Mouse (Mus musculus): Measurements from ENCODE around the gene Adarb2. TPM values are rescaled to one million over a fixed set of nuclear protein-coding genes. Genes with fewer than 3 reads are reported as not detected.

The Adarb2 gene
- total and polyA plus RNA-seq, 3 experiments, result not detected

- Histone ChIP-seq H3K9me3 (replicated peaks; ENCODE audit: low read length) (no peaks in the 10 kb centered on the region), H3K79me2 (replicated peaks; ENCODE audit: control insufficient read depth, extremely low read depth, insufficient read depth, poor library complexity, severe bottlenecking) (no peaks in the 10 kb centered on the region), H3K36me3 (replicated peaks in 1 of 2; ENCODE audit: control insufficient read depth in 1 of 2, insufficient read depth in 1 of 2, low read length in 1 of 2) (no peaks in the 10 kb centered on the region), H3K9ac (ENCODE audit: insufficient read depth, low read depth) (no peak overlapping the region), H3K27me3 (replicated peaks) (no peaks in the 10 kb centered on the region), H3K4me3 (replicated peaks in 1 of 3; ENCODE audit: low read depth in 2 of 3, low read length in 2 of 3, poor library complexity in 1 of 3) (no peak overlapping the region), H3K4me1 (ENCODE audit: control insufficient read depth in 1 of 2, insufficient read depth in 2 of 2) (0 out of 4 replicates have a peak, but pooled peaks cover 0 to 2% of the 10 kb centered on the region in 2 experiments), H3K27ac (ENCODE audit: insufficient read depth, low read depth) (no peak overlapping the region), H3K4me2 (ENCODE audit: insufficient read depth, low read depth, poor library complexity, severe bottlenecking) (no peak overlapping the region)
- dilution Hi-C loops (cut with MboI; ENCODE audit: extremely low pct_ligation_motif_present, extremely low pct_unique_long_range_greater_than_20kb, low sequenced_read_pairs), result no loop called here
- TF ChIP-seq POLR2AphosphoS2 (IDR thresholded peaks at IDR 0.05; ENCODE audit: low read depth, low read length), result no peak
- TF ChIP-seq KAT2A (IDR thresholded peaks at IDR 0.05; ENCODE audit: insufficient replicate concordance, low read length), result no peak
- no peak for TF ChIP-seq MEF2A (IDR thresholded peaks at IDR 0.05; ENCODE audit: borderline replicate concordance, low read depth, low read length)
- no peak for TF ChIP-seq POLR2A (IDR thresholded peaks at IDR 0.05; ENCODE audit: low read depth, low read length)
- TF ChIP-seq RAD21 (IDR thresholded peaks at IDR 0.05; ENCODE audit: low read depth, low read length), result no peak
- no peak for TF ChIP-seq SIN3A (IDR thresholded peaks at IDR 0.05; ENCODE audit: low read length)
- TF ChIP-seq USF1 (IDR thresholded peaks at IDR 0.05; ENCODE audit: low read depth, low read length), result no peak
- TF ChIP-seq ZMIZ1 (IDR thresholded peaks at IDR 0.05; ENCODE audit: low read depth, low read length), result no peak
- no peak for TF ChIP-seq GABPA (IDR thresholded peaks at IDR 0.05; ENCODE audit: insufficient replicate concordance, low read depth, low read length)
- no peak for TF ChIP-seq JUND (conservative IDR thresholded peaks at IDR 0.05; ENCODE audit: low read depth, low read length)
- no peak for TF ChIP-seq CTCF (conservative IDR thresholded peaks at IDR 0.05 in 1 of 2, IDR thresholded peaks at IDR 0.05 in 1 of 2; ENCODE audit: low read depth in 2 of 2, low read length in 2 of 2)
- TF ChIP-seq MYC (IDR thresholded peaks at IDR 0.05; ENCODE audit: low read depth, low read length), result no peak
- TF ChIP-seq ETS1 (conservative IDR thresholded peaks at IDR 0.05; ENCODE audit: low read depth, low read length), result no peak
- TF ChIP-seq MAX (IDR thresholded peaks at IDR 0.05; ENCODE audit: low read length), result no peak
- no peak for TF ChIP-seq NRF1 (IDR thresholded peaks at IDR 0.05; ENCODE audit: low read depth, low read length)
- TF ChIP-seq RCOR1 (conservative IDR thresholded peaks at IDR 0.05; ENCODE audit: low read depth, low read length), result no peak
- TF ChIP-seq ELF1 (IDR thresholded peaks at IDR 0.05; ENCODE audit: low read depth, low read length), result no peak
- TF ChIP-seq PAX5 (IDR thresholded peaks at IDR 0.05; ENCODE audit: low read length), result no peak
- no peak for TF ChIP-seq HCFC1 (IDR thresholded peaks at IDR 0.05; ENCODE audit: low read depth, low read length)
- TF ChIP-seq USF2 (conservative IDR thresholded peaks at IDR 0.05; ENCODE audit: low read depth, low read length), result no peak
- DNase-seq (ENCODE audit: extremely low read depth), result no peak
- in situ Hi-C loops (cut with MboI; ENCODE audit: low pct_ligation_motif_present, low pct_unique_long_range_greater_than_20kb, low sequenced_read_pairs), result no loop called here
These were observed 510.7 kb downstream of the Adarb2 start for GRCm38 (mm10) chr13:8713377-8713776.

GRCm38 (mm10) chr13:8729972-8730645, 527.4 kb downstream of the Adarb2 start:
- DNase-seq (ENCODE audit: extremely low read depth), result no peak
- Histone ChIP-seq H3K9me3 (replicated peaks; ENCODE audit: low read length) (no peaks in the 10 kb centered on the region), H3K27ac (ENCODE audit: insufficient read depth, low read depth) (no peak overlapping the region), H3K4me2 (ENCODE audit: insufficient read depth, low read depth, poor library complexity, severe bottlenecking) (no peak overlapping the region), H3K4me1 (ENCODE audit: control insufficient read depth in 1 of 2, insufficient read depth in 2 of 2) (no peaks in the 10 kb centered on the region), H3K4me3 (replicated peaks in 1 of 3; ENCODE audit: low read depth in 2 of 3, low read length in 2 of 3, poor library complexity in 1 of 3) (no peak overlapping the region), H3K9ac (ENCODE audit: insufficient read depth, low read depth) (no peak overlapping the region), H3K79me2 (replicated peaks; ENCODE audit: control insufficient read depth, extremely low read depth, insufficient read depth, poor library complexity, severe bottlenecking) (no peaks in the 10 kb centered on the region), H3K27me3 (replicated peaks) (no peaks in the 10 kb centered on the region), H3K36me3 (replicated peaks in 1 of 2; ENCODE audit: control insufficient read depth in 1 of 2, insufficient read depth in 1 of 2, low read length in 1 of 2) (no peaks in the 10 kb centered on the region)
- TF ChIP-seq MAZ (IDR thresholded peaks at IDR 0.05; ENCODE audit: low read depth, low read length) (no peak), JUND (conservative IDR thresholded peaks at IDR 0.05; ENCODE audit: low read depth, low read length) (no peak), TBP (conservative IDR thresholded peaks at IDR 0.05; ENCODE audit: low read depth, low read length) (no peak), KAT2A (IDR thresholded peaks at IDR 0.05; ENCODE audit: insufficient replicate concordance, low read length) (no peak), TCF12 (IDR thresholded peaks at IDR 0.05; ENCODE audit: low read depth, low read length) (no peak), USF1 (IDR thresholded peaks at IDR 0.05; ENCODE audit: low read depth, low read length) (no peak), MAFK (IDR thresholded peaks at IDR 0.05; ENCODE audit: insufficient replicate concordance, low read length) (no peak), PAX5 (IDR thresholded peaks at IDR 0.05; ENCODE audit: low read length) (no peak), UBTF (IDR thresholded peaks at IDR 0.05; ENCODE audit: low read depth, low read length) (no peak), BHLHE40 (IDR thresholded peaks at IDR 0.05; ENCODE audit: low read depth, low read length) (no peak), CHD2 (IDR thresholded peaks at IDR 0.05; ENCODE audit: low read length) (no peak), E2F4 (IDR thresholded peaks at IDR 0.05; ENCODE audit: insufficient replicate concordance, low read depth, low read length) (no peak), GABPA (IDR thresholded peaks at IDR 0.05; ENCODE audit: insufficient replicate concordance, low read depth, low read length) (no peak), ZNF384 (IDR thresholded peaks at IDR 0.05; ENCODE audit: low read depth, low read length) (no peak), ELF1 (IDR thresholded peaks at IDR 0.05; ENCODE audit: low read depth, low read length) (no peak), SMC3 (IDR thresholded peaks at IDR 0.05; ENCODE audit: low read depth, low read length) (no peak), POLR2AphosphoS2 (IDR thresholded peaks at IDR 0.05; ENCODE audit: low read depth, low read length) (no peak), IRF4 (IDR thresholded peaks at IDR 0.05; ENCODE audit: low read depth, low read length) (no peak)
- in situ Hi-C loops (cut with MboI; ENCODE audit: low pct_ligation_motif_present, low pct_unique_long_range_greater_than_20kb, low sequenced_read_pairs), result no loop called here
- dilution Hi-C loops (cut with MboI; ENCODE audit: extremely low pct_ligation_motif_present, extremely low pct_unique_long_range_greater_than_20kb, low sequenced_read_pairs), result no loop called here
